Mouse (Mus musculus) MEL (cell line): ENCODE measurements at regions not wholly inside any gene's neighbourhood (a gene's known extent, or its start where the extent isn't known, plus 50 kb on each side); places are given as distances from the start of the nearest gene placed in this dataset.

Source experiments
- DNase-seq: peaks from one replicate; pipeline ENCODE4 v3.0.0; 2011; ENCODE audit warnings: low read depth, low spot score
- H3K27ac ChIP-seq: 2 replicates; pipeline ENCODE4 v1.5.1; 2012; ENCODE audit warnings: low read depth, mild to moderate bottlenecking, control low read depth, low read length, moderate library complexity; ENCODE audit not compliant: control insufficient read depth
- H3K27me3 ChIP-seq, 2 experiments: fragments of 150-350 bp in 1 of 2; sonication (generic) in 1 of 2; 2 replicates each; pipeline ENCODE4 v1.6.1; 2012; ENCODE audit warnings: low read length in 2 of 2, mild to moderate bottlenecking in 2 of 2, improper control_type of control experiment in 1 of 2, moderate library complexity in 1 of 2; ENCODE audit not compliant: insufficient read depth in 2 of 2, control insufficient read depth in 1 of 2
- H3K36me3 ChIP-seq, 2 experiments: 2 replicates each; pipeline ENCODE4 v1.6.1; 2012 to 2014; ENCODE audit warnings: low read length in 2 of 2, improper control_type of control experiment in 1 of 2, inconsistent platforms in 1 of 2, mild to moderate bottlenecking in 1 of 2; ENCODE audit not compliant: insufficient read depth in 2 of 2, control insufficient read depth in 1 of 2
- H3K4me1 ChIP-seq, 2 experiments: fragments of 150-350 bp in 1 of 2; sonication (generic) in 1 of 2; 2 replicates each; pipeline ENCODE4 v1.6.1; 2012; ENCODE audit warnings: low read length in 2 of 2, improper control_type of control experiment in 1 of 2, mild to moderate bottlenecking in 1 of 2; ENCODE audit not compliant: insufficient read depth in 2 of 2, control insufficient read depth in 1 of 2
- H3K4me3 ChIP-seq, 2 experiments: fragments of 150-350 bp in 1 of 2; sonication (generic) in 1 of 2; 2 replicates each; pipeline ENCODE4 v1.5.1; 2012; ENCODE audit warnings: low read depth in 2 of 2, low read length in 2 of 2, mild to moderate bottlenecking in 2 of 2, moderate library complexity in 2 of 2, control low read depth in 1 of 2, improper control_type of control experiment in 1 of 2; ENCODE audit not compliant: control insufficient read depth in 1 of 2, insufficient read depth in 1 of 2
- H3K79me2 ChIP-seq: 2 replicates; pipeline ENCODE4 v1.6.1; 2012; ENCODE audit warnings: mild to moderate bottlenecking, low read length, moderate library complexity; ENCODE audit not compliant: control insufficient read depth, poor library complexity, insufficient read depth
- H3K9ac ChIP-seq: 2 replicates; pipeline ENCODE4 v1.6.1; 2012; ENCODE audit warnings: low read depth, mild to moderate bottlenecking, control low read depth, low read length, moderate library complexity; ENCODE audit not compliant: control insufficient read depth, poor library complexity, severe bottlenecking
- H3K9me3 ChIP-seq: fragments of 150-350 bp; sonication (generic); replicated peaks from 2 replicates; pipeline ENCODE4 v1.6.1; 2012; ENCODE audit warnings: mild to moderate bottlenecking, low read length, improper control_type of control experiment, moderate library complexity; ENCODE audit not compliant: insufficient read depth
- BHLHE40 ChIP-seq: IDR thresholded peaks from 2 replicates; pipeline ENCODE4 v1.6.1; 2012; ENCODE audit warnings: low read depth, mild to moderate bottlenecking, inconsistent platforms, low read length, improper control_type of control experiment, borderline replicate concordance
- CHD2 ChIP-seq: IDR thresholded peaks from 2 replicates; pipeline ENCODE4 v1.6.1; 2011; ENCODE audit warnings: low read length, improper control_type of control experiment
- CTCF ChIP-seq, 3 experiments: IDR thresholded peaks in 2 of 3; conservative IDR thresholded peaks in 1 of 3; 2 replicates each; pipeline ENCODE4 v1.5.1; 2011 to 2012; ENCODE audit warnings: low read length in 3 of 3, low read depth in 2 of 3, mild to moderate bottlenecking in 2 of 3, improper control_type of control experiment in 1 of 3, inconsistent platforms in 1 of 3, mixed read lengths in 1 of 3, moderate library complexity in 1 of 3; ENCODE audit not compliant: control insufficient read depth in 1 of 3, insufficient read depth in 1 of 3, poor library complexity in 1 of 3, severe bottlenecking in 1 of 3
- E2F4 ChIP-seq: IDR thresholded peaks from 2 replicates; pipeline ENCODE4 v1.6.1; 2011; ENCODE audit warnings: low read depth, low read length, improper control_type of control experiment, borderline replicate concordance
- ELF1 ChIP-seq: IDR thresholded peaks from 2 replicates; pipeline ENCODE4 v1.6.1; 2014; ENCODE audit warnings: low read depth, mild to moderate bottlenecking, inconsistent platforms, low read length, improper control_type of control experiment, moderate library complexity
- EP300 ChIP-seq, 2 experiments: IDR thresholded peaks; 2 replicates each; pipeline ENCODE4 v1.6.1; 2011; ENCODE audit warnings: improper control_type of control experiment in 2 of 2, low read length in 2 of 2, low read depth in 1 of 2, mild to moderate bottlenecking in 1 of 2
- GABPA ChIP-seq: IDR thresholded peaks from 2 replicates; pipeline ENCODE4 v1.6.1; 2012; ENCODE audit warnings: low read depth, mild to moderate bottlenecking, inconsistent platforms, low read length, improper control_type of control experiment, moderate library complexity
- GATA1 ChIP-seq: IDR thresholded peaks from 2 replicates; pipeline ENCODE4 v1.6.1; 2011; ENCODE audit warnings: low read depth, low read length, improper control_type of control experiment
- HCFC1 ChIP-seq: IDR thresholded peaks from 2 replicates; pipeline ENCODE4 v1.6.1; 2012; ENCODE audit warnings: low read depth, mild to moderate bottlenecking, inconsistent platforms, low read length, improper control_type of control experiment, moderate library complexity
- JUND ChIP-seq: IDR thresholded peaks from 2 replicates; pipeline ENCODE4 v1.6.1; 2011; ENCODE audit warnings: low read depth, mild to moderate bottlenecking, improper control_type of control experiment, low read length
- MAFK ChIP-seq: IDR thresholded peaks from 2 replicates; pipeline ENCODE4 v1.6.1; 2011; ENCODE audit warnings: low read depth, mild to moderate bottlenecking, low read length, improper control_type of control experiment, borderline replicate concordance
- MAX ChIP-seq: IDR thresholded peaks from 2 replicates; pipeline ENCODE4 v1.6.1; 2011; ENCODE audit warnings: low read length, improper control_type of control experiment
- MAZ ChIP-seq: IDR thresholded peaks from 2 replicates; pipeline ENCODE4 v1.6.1; 2012; ENCODE audit warnings: low read depth, mild to moderate bottlenecking, inconsistent platforms, low read length, improper control_type of control experiment
- MYC ChIP-seq: IDR thresholded peaks from 2 replicates; pipeline ENCODE4 v1.6.1; 2011; ENCODE audit warnings: low read depth, mild to moderate bottlenecking, low read length, improper control_type of control experiment, moderate library complexity
- NRF1 ChIP-seq: IDR thresholded peaks from 2 replicates; pipeline ENCODE4 v1.6.1; 2014; ENCODE audit warnings: low read depth, mild to moderate bottlenecking, inconsistent platforms, low read length, improper control_type of control experiment, moderate library complexity; ENCODE audit not compliant: poor library complexity, insufficient read depth, severe bottlenecking
- POLR2AphosphoS5 ChIP-seq: IDR thresholded peaks from 2 replicates; pipeline ENCODE4 v1.6.1; 2012; ENCODE audit warnings: low read depth, borderline replicate concordance, mild to moderate bottlenecking, inconsistent platforms, low read length, moderate library complexity, mixed read lengths
- RAD21 ChIP-seq: IDR thresholded peaks from 2 replicates; pipeline ENCODE4 v1.6.1; 2011; ENCODE audit warnings: mild to moderate bottlenecking, low read depth, low read length, improper control_type of control experiment
- RCOR1 ChIP-seq: IDR thresholded peaks from 2 replicates; pipeline ENCODE4 v1.6.1; 2012; ENCODE audit warnings: low read depth, mild to moderate bottlenecking, inconsistent platforms, low read length, improper control_type of control experiment
- SIN3A ChIP-seq: IDR thresholded peaks from 2 replicates; pipeline ENCODE4 v1.6.1; 2012; ENCODE audit warnings: low read length, improper control_type of control experiment, inconsistent platforms
- SMC3 ChIP-seq: IDR thresholded peaks from 2 replicates; pipeline ENCODE4 v1.6.1; 2011; ENCODE audit warnings: low read depth, low read length, improper control_type of control experiment
- USF2 ChIP-seq, 2 experiments: IDR thresholded peaks; 2 replicates each; pipeline ENCODE4 v1.6.1; 2011 to 2012; ENCODE audit warnings: improper control_type of control experiment in 2 of 2, low read length in 2 of 2, borderline replicate concordance in 1 of 2, inconsistent platforms in 1 of 2, low read depth in 1 of 2, mild to moderate bottlenecking in 1 of 2; ENCODE audit not compliant: insufficient read depth in 1 of 2
- ZC3H11A ChIP-seq: IDR thresholded peaks from 2 replicates; pipeline ENCODE4 v1.6.1; 2012; ENCODE audit warnings: low read depth, mild to moderate bottlenecking, inconsistent platforms, low read length, improper control_type of control experiment
- ZMIZ1 ChIP-seq: IDR thresholded peaks from 2 replicates; pipeline ENCODE4 v1.6.1; 2012; ENCODE audit warnings: low read depth, mild to moderate bottlenecking, inconsistent platforms, low read length, improper control_type of control experiment, moderate library complexity

DNA sequence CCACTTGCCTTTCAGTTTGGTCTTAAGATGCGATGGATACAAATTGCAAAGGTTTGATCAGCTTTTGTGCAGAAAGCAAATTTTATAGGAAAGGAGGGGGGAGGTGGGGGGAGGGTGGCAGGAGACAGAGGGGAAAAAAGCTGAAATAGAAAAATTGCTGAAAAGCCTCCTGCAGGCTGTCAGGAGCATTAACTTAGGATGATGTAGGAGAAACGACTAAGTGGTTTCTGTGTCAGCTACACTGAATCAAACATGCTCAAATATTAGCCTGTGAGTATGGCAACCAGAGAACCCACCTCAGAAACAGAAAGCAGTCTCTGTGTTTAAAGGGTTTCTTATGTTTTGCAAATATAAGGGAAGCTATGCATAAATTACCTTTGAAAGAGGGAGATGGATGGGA, 819.6 kb downstream of the Gm9195 start:
- Histone ChIP-seq H3K27me3 (no peaks in the 10 kb centered on the region), H3K36me3 (no peaks in the 10 kb centered on the region), H3K4me1 (no peaks in the 10 kb centered on the region), H3K9me3 (no peaks in the 10 kb centered on the region), H3K9ac (no peak overlapping the region), H3K4me3 (no peak overlapping the region), H3K27ac (no peak overlapping the region), H3K79me2 (no peaks in the 10 kb centered on the region)
- no peak for DNase-seq
- TF ChIP-seq USF2 (IDR thresholded peaks at IDR 0.05; ENCODE audit: borderline replicate concordance in 1 of 2, insufficient read depth in 1 of 2, low read depth in 1 of 2, low read length in 2 of 2) (no peak), EP300 (IDR thresholded peaks at IDR 0.05; ENCODE audit: low read depth in 1 of 2, low read length in 2 of 2) (no peak), GATA1 (no peak), ZMIZ1 (no peak), RCOR1 (no peak), BHLHE40 (no peak), HCFC1 (no peak), JUND (no peak)

DNA sequence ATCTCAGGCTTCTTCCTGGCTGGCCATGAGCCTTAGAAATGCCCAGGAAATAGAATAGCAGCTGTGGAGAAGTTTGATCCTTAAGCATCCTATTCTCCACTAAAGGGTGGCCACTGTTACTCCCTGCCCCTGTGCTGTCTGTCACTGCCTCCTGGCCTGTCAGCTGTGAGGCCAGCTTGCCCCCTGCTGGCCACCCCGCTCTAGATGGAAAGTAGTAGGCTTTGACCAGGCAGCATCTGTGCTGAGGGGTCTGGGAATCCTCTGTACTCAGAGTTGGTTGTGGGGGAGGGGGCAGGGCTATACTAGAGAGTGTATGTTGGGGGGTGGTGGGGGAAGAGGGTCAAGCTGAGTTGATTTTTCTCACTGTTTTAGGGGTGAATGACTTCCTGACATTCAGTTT, 821.2 kb downstream of the Gm9195 start:
- no peak overlapping the region for H3K4me3 ChIP-seq
- H3K79me2 ChIP-seq: no peaks in the 10 kb centered on the region
- H3K4me1 ChIP-seq: no peaks in the 10 kb centered on the region
- DNase-seq: peak; percentile 4
- H3K36me3 ChIP-seq: no peaks in the 10 kb centered on the region
- no peak overlapping the region for H3K27ac ChIP-seq
- H3K9me3 ChIP-seq: no peaks in the 10 kb centered on the region
- H3K27me3 ChIP-seq: no peaks in the 10 kb centered on the region
- TF ChIP-seq ELF1 (no peak), ZC3H11A (peak; percentile 34; the same call in 1 of the 2 replicates), MAX (no peak), EP300 (IDR thresholded peaks at IDR 0.05; ENCODE audit: low read depth in 1 of 2, low read length in 2 of 2) (no peak), USF2 (IDR thresholded peaks at IDR 0.05; ENCODE audit: borderline replicate concordance in 1 of 2, insufficient read depth in 1 of 2, low read depth in 1 of 2, low read length in 2 of 2) (no peak), RAD21 (peak; percentile 53), SMC3 (peak; percentile 65), CTCF (IDR thresholded peaks at IDR 0.05 in 2 of 3, conservative IDR thresholded peaks at IDR 0.05 in 1 of 3; ENCODE audit: control insufficient read depth in 1 of 3, insufficient read depth in 1 of 3, low read depth in 2 of 3, low read length in 3 of 3, poor library complexity in 1 of 3, severe bottlenecking in 1 of 3) (peak in 2 of 3 experiments; percentile 44 to 60; a peak in 4 of 6 replicates), E2F4 (no peak), GABPA (no peak)
- no peak overlapping the region for H3K9ac ChIP-seq

DNA sequence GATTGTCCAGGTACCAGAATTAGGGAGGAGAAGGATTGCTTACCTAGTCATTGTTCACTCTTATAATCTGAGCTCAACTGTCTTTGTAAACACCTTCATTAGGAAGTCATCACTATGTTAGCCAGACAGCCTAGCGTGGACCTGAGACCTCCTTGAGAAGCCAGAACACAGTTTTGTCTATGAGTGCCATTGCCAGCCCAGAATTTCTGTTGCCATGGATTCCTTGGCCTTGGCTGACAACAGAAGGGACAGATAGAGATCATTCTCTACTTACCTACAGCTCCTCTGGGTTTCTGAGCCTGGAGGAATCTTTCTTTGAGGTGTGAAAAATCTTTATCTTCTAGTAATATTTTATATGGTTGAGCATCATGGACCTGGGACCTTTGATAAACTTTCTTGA, 825.0 kb downstream of the Gm9195 start:
- no peaks in the 10 kb centered on the region for H3K9me3 ChIP-seq
- H3K4me1 ChIP-seq: no peaks in the 10 kb centered on the region
- no peaks in the 10 kb centered on the region for H3K79me2 ChIP-seq
- no peak for TF ChIP-seq POLR2AphosphoS5
- TF ChIP-seq USF2 (IDR thresholded peaks at IDR 0.05; ENCODE audit: borderline replicate concordance in 1 of 2, insufficient read depth in 1 of 2, low read depth in 1 of 2, low read length in 2 of 2): no peak
- TF ChIP-seq BHLHE40: no peak
- TF ChIP-seq SMC3: no peak
- no peak for TF ChIP-seq SIN3A
- no peak for TF ChIP-seq MAFK
- no peak for TF ChIP-seq RAD21
- TF ChIP-seq NRF1: no peak
- no peak for TF ChIP-seq MYC
- TF ChIP-seq ELF1: no peak
- no peak for TF ChIP-seq JUND
- no peak for TF ChIP-seq CHD2
- TF ChIP-seq MAZ: no peak
- TF ChIP-seq GATA1: no peak
- H3K27me3 ChIP-seq: no peaks in the 10 kb centered on the region
- no peak for DNase-seq
- no peak overlapping the region for H3K4me3 ChIP-seq
- H3K36me3 ChIP-seq: no peaks in the 10 kb centered on the region
- H3K9ac ChIP-seq: no peak overlapping the region
- H3K27ac ChIP-seq: no peak overlapping the region
